Mouse (Mus musculus) heart, adult 2 months (tissue): ENCODE measurements around the gene Naa38.

Experiments
- CTCF ChIP-seq: fragments of 200-600 bp; IDR thresholded peaks from 2 replicates; pipeline ENCODE4 v1.8.1; 2022; ENCODE audit warnings: antibody characterized with exemption, mild to moderate bottlenecking, moderate library complexity
- POLR2A ChIP-seq: fragments of 200-500 bp; IDR thresholded peaks from 2 replicates; pipeline ENCODE4 v1.6.1; 2011; ENCODE audit warnings: mild to moderate bottlenecking, low read depth, low read length, control low read depth; ENCODE audit not compliant: insufficient read depth

DNA sequence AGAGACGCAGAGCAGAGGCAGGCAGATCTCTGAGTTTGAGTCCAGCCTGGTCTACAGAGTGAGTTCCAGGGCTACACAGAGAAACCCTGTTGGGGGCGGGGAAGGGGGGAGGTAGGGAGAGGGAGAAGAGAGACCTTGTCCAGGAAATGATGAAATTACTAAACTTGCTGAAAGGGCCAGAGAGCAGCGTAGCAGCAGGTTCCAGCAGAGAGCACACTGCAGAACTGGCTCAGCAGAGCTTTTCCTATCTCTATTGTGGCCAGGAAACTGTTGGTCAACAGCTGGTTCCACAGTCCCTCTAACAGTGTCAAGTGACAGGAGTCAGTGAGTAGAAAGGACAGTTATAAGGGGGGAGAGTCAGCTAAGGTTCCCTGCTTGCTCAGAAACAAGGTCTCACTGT, 15.7 kb upstream of the Naa38 start:
- no peak for TF ChIP-seq CTCF
- TF ChIP-seq POLR2A, result no peak
